Mouse (Mus musculus) forebrain, embryonic 13.5 days (tissue): Measurements from ENCODE around the gene Med26. TPM values are rescaled to one million over a fixed set of nuclear protein-coding genes. Genes with fewer than 3 reads are reported as not detected.

Experiments
- ATAC-seq: fragments of 200-750 bp; cut with Nextera tagmentation; 2 replicates; pipeline ENCODE4 v1.8.0; 2017
- H3K27ac ChIP-seq: fragments of 300-500 bp; sonication (generic); 2 replicates; pipeline ENCODE4 v1.5.1; 2015; ENCODE audit warnings: inconsistent platforms, mild to moderate bottlenecking, moderate library complexity
- H3K27me3 ChIP-seq: fragments of 300-500 bp; sonication (generic); 2 replicates; pipeline ENCODE4 v1.6.1; 2015; ENCODE audit warnings: mild to moderate bottlenecking, inconsistent platforms
- H3K36me3 ChIP-seq: fragments of 300-500 bp; sonication (generic); 2 replicates; pipeline ENCODE4 v1.6.1; 2015; ENCODE audit warnings: mild to moderate bottlenecking, inconsistent platforms; ENCODE audit not compliant: poor library complexity, severe bottlenecking
- H3K4me1 ChIP-seq: fragments of 300-500 bp; sonication (generic); 2 replicates; pipeline ENCODE4 v1.6.1; 2015; ENCODE audit warnings: inconsistent platforms
- H3K4me2 ChIP-seq: fragments of 300-500 bp; sonication (generic); 2 replicates; pipeline ENCODE4 v1.6.1; 2015; ENCODE audit warnings: inconsistent platforms, mild to moderate bottlenecking, moderate library complexity
- H3K4me3 ChIP-seq: fragments of 300-500 bp; sonication (generic); 2 replicates; pipeline ENCODE4 v1.5.1; 2015; ENCODE audit warnings: mild to moderate bottlenecking, inconsistent platforms
- H3K9ac ChIP-seq: fragments of 300-500 bp; sonication (generic); 2 replicates; pipeline ENCODE4 v1.6.1; 2015; ENCODE audit warnings: mild to moderate bottlenecking, inconsistent platforms
- H3K9me3 ChIP-seq: fragments of 300-500 bp; sonication (generic); replicated peaks from 2 replicates; pipeline ENCODE4 v1.6.1; 2016; ENCODE audit warnings: inconsistent platforms
- WGBS: fragments of 180-500 bp; shearing (Covaris S2); methylation state at CpG from one replicate; pipeline ENCODE4 v1.1.7; 2015; 5-methylcytosine and 5-hydroxymethylcytosine counted together
- polyA plus RNA-seq: library from polyadenylated mRNA; unstranded; fragments of >200 nt; fragmentation: Nextera tagmentation; extraction: Ambion mirVana; gene quantifications from 2 replicates; pipeline ENCODE4 v1.2.1, GENCODE M21; 2015

Gene Med26
- polyA plus RNA-seq, 1 experiment from 2014 or later: 15.5 TPM

GRCm38 (mm10) chr8:72534888-72535287 is 13.2 kb downstream of the Med26 start:
- no peak overlapping the region for H3K9ac ChIP-seq
- no peak overlapping the region for H3K4me3 ChIP-seq
- ATAC-seq: no peak
- H3K27ac ChIP-seq: no peak overlapping the region
- 97% methylated on average over 3 of the region's 3 CpGs for WGBS
- no peak overlapping the region for H3K4me2 ChIP-seq
- H3K36me3 ChIP-seq: no peaks in the 10 kb centered on the region; the same call in none of the 2 replicates
- no peaks in the 10 kb centered on the region; the same call in 1 of the 2 replicates for H3K4me1 ChIP-seq
- H3K9me3 ChIP-seq: no peaks in the 10 kb centered on the region
- no peaks in the 10 kb centered on the region for H3K27me3 ChIP-seq

- no peak for ATAC-seq
- no peaks in the 10 kb centered on the region for H3K27me3 ChIP-seq
- H3K4me1 ChIP-seq: no peaks in the 10 kb centered on the region
- no peaks in the 10 kb centered on the region for H3K9me3 ChIP-seq
- 100% methylated on average over 1 of the region's 1 CpGs for WGBS
- no peak overlapping the region for H3K27ac ChIP-seq
- peaks cover 6% of the 10 kb centered on the region for H3K36me3 ChIP-seq
- no peak overlapping the region for H3K9ac ChIP-seq
- H3K4me3 ChIP-seq: no peak overlapping the region
- H3K4me2 ChIP-seq: no peak overlapping the region
These were observed 16.0 kb downstream of the Med26 start for GRCm38 (mm10) chr8:72532103-72532502.

- H3K4me2 ChIP-seq: no peak overlapping the region
- H3K9me3 ChIP-seq: no peaks in the 10 kb centered on the region
- H3K27me3 ChIP-seq: no peaks in the 10 kb centered on the region
- H3K27ac ChIP-seq: no peak overlapping the region
- H3K9ac ChIP-seq: no peak overlapping the region
- H3K4me3 ChIP-seq: no peak overlapping the region
- H3K4me1 ChIP-seq: no peaks in the 10 kb centered on the region
- peaks cover 6% of the 10 kb centered on the region for H3K36me3 ChIP-seq
- ATAC-seq: no peak
These were observed 26.2 kb downstream of the Med26 start for GRCm38 (mm10) chr8:72521888-72522287.

GRCm38 (mm10) chr8:72517421-72517988 is 30.6 kb downstream of the Med26 start:
- ATAC-seq: no peak
- no peak overlapping the region for H3K4me3 ChIP-seq
- H3K27ac ChIP-seq: no peak overlapping the region
- H3K4me2 ChIP-seq: no peak overlapping the region
- 64% methylated on average over 7 of the region's 7 CpGs for WGBS
- peaks cover 6% of the 10 kb centered on the region for H3K36me3 ChIP-seq
- no peaks in the 10 kb centered on the region for H3K27me3 ChIP-seq
- H3K9ac ChIP-seq: no peak overlapping the region
- no peaks in the 10 kb centered on the region for H3K9me3 ChIP-seq
- no peaks in the 10 kb centered on the region for H3K4me1 ChIP-seq

GRCm38 (mm10) chr8:72513158-72513557 is 34.9 kb downstream of the Med26 start:
- WGBS: 96% methylated on average over 1 of the region's 1 CpGs
- H3K27me3 ChIP-seq: no peaks in the 10 kb centered on the region
- no peak for ATAC-seq
- H3K9me3 ChIP-seq: no peaks in the 10 kb centered on the region
- no peak overlapping the region for H3K4me2 ChIP-seq
- H3K4me3 ChIP-seq: no peak overlapping the region
- H3K4me1 ChIP-seq: no peaks in the 10 kb centered on the region
- no peak overlapping the region for H3K9ac ChIP-seq
- peaks cover 6% of the 10 kb centered on the region; the same call in 1 of the 2 replicates for H3K36me3 ChIP-seq
- no peak overlapping the region for H3K27ac ChIP-seq

- Histone ChIP-seq H3K4me2 (no peak overlapping the region), H3K4me3 (no peak overlapping the region), H3K4me1 (no peaks in the 10 kb centered on the region), H3K9ac (no peak overlapping the region), H3K27me3 (no peaks in the 10 kb centered on the region), H3K36me3 (peaks cover 6% of the 10 kb centered on the region; the same call in 1 of the 2 replicates), H3K9me3 (no peaks in the 10 kb centered on the region), H3K27ac (no peak overlapping the region)
- 89% methylated on average over 1 of the region's 1 CpGs for WGBS
- no peak for ATAC-seq
These were observed 35.4 kb downstream of the Med26 start for GRCm38 (mm10) chr8:72512648-72513047.

- Histone ChIP-seq H3K4me3 (no peak overlapping the region), H3K36me3 (peaks cover 4% of the 10 kb centered on the region), H3K27ac (no peak overlapping the region), H3K9ac (no peak overlapping the region), H3K9me3 (no peaks in the 10 kb centered on the region), H3K27me3 (no peaks in the 10 kb centered on the region), H3K4me1 (peaks cover 25% of the 10 kb centered on the region), H3K4me2 (no peak overlapping the region)
- ATAC-seq: no peak
- WGBS: 72% methylated on average over 1 of the region's 1 CpGs
These were observed 40.6 kb downstream of the Med26 start for GRCm38 (mm10) chr8:72507505-72507904.

- Histone ChIP-seq H3K27ac (no peak overlapping the region; the same call in 1 of the 2 replicates), H3K9me3 (no peaks in the 10 kb centered on the region), H3K4me1 (peaks cover 26% of the 10 kb centered on the region), H3K4me3 (no peak overlapping the region), H3K27me3 (no peaks in the 10 kb centered on the region), H3K9ac (no peak overlapping the region), H3K4me2 (no peak overlapping the region), H3K36me3 (peaks cover 6% of the 10 kb centered on the region)
- ATAC-seq: no peak
These were observed 43.3 kb downstream of the Med26 start for GRCm38 (mm10) chr8:72504637-72505314.

- Histone ChIP-seq H3K9me3 (no peaks in the 10 kb centered on the region), H3K36me3 (peaks cover 6% of the 10 kb centered on the region), H3K9ac (0 out of 2 replicates have a peak overlapping the region, but pooled peaks have one; percentile 26), H3K4me3 (no peak overlapping the region), H3K4me1 (peaks cover 26% of the 10 kb centered on the region), H3K4me2 (no peak overlapping the region), H3K27me3 (no peaks in the 10 kb centered on the region), H3K27ac (no peak overlapping the region; the same call in 1 of the 2 replicates)
- ATAC-seq: peak; percentile 77
These were observed 43.9 kb downstream of the Med26 start for GRCm38 (mm10) chr8:72504137-72504536.

GRCm38 (mm10) chr8:72500521-72500931 is 47.5 kb downstream of the Med26 start:
- Histone ChIP-seq H3K9ac (no peak overlapping the region), H3K4me3 (no peak overlapping the region), H3K36me3 (peaks cover 24% of the 10 kb centered on the region), H3K27me3 (no peaks in the 10 kb centered on the region), H3K27ac (no peak overlapping the region), H3K9me3 (no peaks in the 10 kb centered on the region), H3K4me2 (no peak overlapping the region), H3K4me1 (peaks cover 26% of the 10 kb centered on the region)
- ATAC-seq: no peak
- WGBS: 95% methylated on average over 1 of the region's 1 CpGs

- 95% methylated on average over 2 of the region's 2 CpGs for WGBS
- Histone ChIP-seq H3K4me1 (peaks cover 29% of the 10 kb centered on the region), H3K36me3 (peaks cover 32% of the 10 kb centered on the region), H3K9me3 (no peaks in the 10 kb centered on the region), H3K27me3 (no peaks in the 10 kb centered on the region), H3K9ac (no peak overlapping the region), H3K27ac (no peak overlapping the region), H3K4me3 (no peak overlapping the region), H3K4me2 (no peak overlapping the region)
- ATAC-seq: no peak
These were observed 48.4 kb downstream of the Med26 start for GRCm38 (mm10) chr8:72499521-72500284.

GRCm38 (mm10) chr8:72498527-72498926 is 49.5 kb downstream of the Med26 start:
- no peak overlapping the region for H3K4me2 ChIP-seq
- WGBS: 94% methylated on average over 4 of the region's 4 CpGs
- H3K36me3 ChIP-seq: peaks cover 37% of the 10 kb centered on the region
- no peak overlapping the region for H3K27ac ChIP-seq
- H3K4me1 ChIP-seq: peaks cover 29% of the 10 kb centered on the region
- no peaks in the 10 kb centered on the region for H3K9me3 ChIP-seq
- no peak overlapping the region for H3K9ac ChIP-seq
- no peak overlapping the region for H3K4me3 ChIP-seq
- H3K27me3 ChIP-seq: no peaks in the 10 kb centered on the region
- ATAC-seq: no peak
